Mouse (Mus musculus) ES-Bruce4 (cell line): ENCODE data around the gene Usp40.

ENCODE experiments used
- CTCF ChIP-seq: IDR thresholded peaks from one replicate; pipeline ENCODE4 v1.8.1; 2011; ENCODE audit warnings: low read depth, low read length
- POLR2A ChIP-seq: IDR thresholded peaks from one replicate; pipeline ENCODE4 v1.8.1; 2011; ENCODE audit warnings: low read length; ENCODE audit not compliant: insufficient read depth

GRCm38 (mm10) chr1:88015371-88015770 is 7.0 kb upstream of the Usp40 start:
- TF ChIP-seq POLR2A (no peak), CTCF (no peak)
